Mouse (Mus musculus) erythroid progenitor cell, adult 5-6 weeks (primary cell): ENCODE data around the gene Trim25. TPM values are rescaled to one million over a fixed set of nuclear protein-coding genes. Genes with fewer than 3 reads are reported as not detected.
A peak's percentile ranks its signal among the peaks of the same experiment; 100 is the strongest.

Experiments used
- ATAC-seq: replicated peaks from 2 replicates; pipeline ENCODE4 v1.8.0; 2016; ENCODE audit warnings: moderate number of reproducible peaks, mild to moderate bottlenecking, moderate TSS enrichment, inconsistent platforms; ENCODE audit not compliant: poor library complexity, low FRiP score, severe bottlenecking
- total RNA-seq, 2 experiments: library from RNA; stranded (forward) in 1 of 2; stranded (reverse) in 1 of 2; fragments of 150-400 nt in 1 of 2; fragments of 186-747, 209-891 nt in 1 of 2; gene quantifications; 2 replicates each; pipeline versions ENCODE4 v1.2.3 to v1.2.4; 2015 to 2017; ENCODE audit warnings: low replicate concordance in 2 of 2

Gene Trim25
- 23.8 and 25.2 TPM in 2 replicates for total RNA-seq (2015; ENCODE audit: low replicate concordance)
- 28.0 and 32.8 TPM in 2 replicates for total RNA-seq (2017; ENCODE audit: low replicate concordance)

DNA sequence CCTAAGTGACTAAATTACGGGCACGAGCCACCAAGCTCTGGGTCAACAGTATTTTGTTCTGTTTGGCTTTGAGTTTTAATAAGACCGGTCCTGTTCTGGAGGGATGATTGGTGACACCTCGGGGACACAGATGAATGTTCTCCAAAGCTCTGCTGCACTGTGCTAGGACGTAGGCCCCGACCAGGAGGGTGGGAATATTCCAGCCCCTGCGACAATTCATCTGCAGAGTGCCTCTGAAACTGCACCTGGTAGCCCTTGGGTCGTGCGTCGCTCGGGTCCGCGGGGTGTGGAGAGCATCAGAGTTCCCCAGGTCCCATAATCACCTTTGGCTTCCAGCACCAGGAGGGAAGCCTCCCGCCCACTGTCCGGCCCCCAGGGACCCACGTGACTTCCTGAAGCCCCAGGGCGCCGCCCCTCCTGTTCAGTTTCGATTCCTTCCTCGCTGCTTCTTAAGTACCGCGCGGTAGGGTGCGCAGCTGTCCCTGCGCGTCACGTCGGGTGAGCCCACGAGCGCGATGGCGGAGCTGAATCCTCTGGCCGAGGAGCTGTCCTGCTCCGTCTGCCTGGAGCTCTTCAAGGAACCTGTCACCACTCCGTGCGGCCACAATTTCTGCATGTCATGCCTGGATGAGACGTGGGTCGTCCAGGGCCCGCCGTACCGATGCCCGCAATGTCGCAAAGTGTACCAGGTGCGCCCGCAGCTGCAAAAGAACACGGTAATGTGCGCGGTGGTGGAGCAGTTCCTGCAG is at the start of gene Trim25:
TSS of gene Trim25 (plus strand) at position 403 of the 749 bp plus-strand sequence.
- ATAC-seq, result peak; percentile 95

DNA sequence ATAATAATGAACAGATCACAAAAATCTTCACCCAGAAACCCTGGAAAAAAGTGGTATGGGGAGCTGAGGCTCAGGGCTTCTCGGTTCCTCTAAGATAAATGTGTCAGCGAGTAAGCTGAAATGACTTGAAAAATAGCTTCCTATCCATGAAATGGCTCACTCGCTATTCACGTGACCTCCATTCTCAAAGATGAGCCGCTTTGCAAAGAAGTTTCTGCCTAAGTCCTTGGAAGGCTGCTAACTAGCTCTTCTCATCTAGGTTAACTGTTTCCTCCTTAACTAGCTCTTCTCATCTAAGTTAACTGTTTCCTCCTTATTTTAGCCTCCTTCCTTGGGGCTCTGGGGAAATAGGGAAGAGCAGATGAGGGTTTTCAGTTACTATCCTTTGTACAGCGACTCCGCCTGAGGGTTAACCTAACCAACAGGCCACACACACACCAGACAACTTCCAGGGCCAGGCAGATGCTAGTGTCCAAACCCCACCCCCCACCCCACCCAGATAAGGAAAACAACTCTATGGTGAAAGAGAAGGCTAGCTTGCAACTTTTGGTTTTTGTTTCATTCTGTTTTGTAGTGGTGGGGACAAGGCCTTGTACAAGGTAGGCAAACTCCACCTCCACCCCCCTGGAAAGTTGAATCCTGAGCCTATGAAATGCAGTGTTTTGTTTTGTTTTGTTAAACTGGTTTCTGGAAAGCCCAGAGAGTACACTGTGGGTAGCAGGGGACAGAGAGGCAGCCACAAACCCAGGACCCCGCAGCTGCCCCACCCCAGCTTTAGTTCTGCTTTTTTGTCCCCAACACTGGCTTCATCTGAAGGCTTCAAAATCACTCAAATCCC is 49.2 kb upstream of the Trim25 start:
- ATAC-seq, result no peak

DNA sequence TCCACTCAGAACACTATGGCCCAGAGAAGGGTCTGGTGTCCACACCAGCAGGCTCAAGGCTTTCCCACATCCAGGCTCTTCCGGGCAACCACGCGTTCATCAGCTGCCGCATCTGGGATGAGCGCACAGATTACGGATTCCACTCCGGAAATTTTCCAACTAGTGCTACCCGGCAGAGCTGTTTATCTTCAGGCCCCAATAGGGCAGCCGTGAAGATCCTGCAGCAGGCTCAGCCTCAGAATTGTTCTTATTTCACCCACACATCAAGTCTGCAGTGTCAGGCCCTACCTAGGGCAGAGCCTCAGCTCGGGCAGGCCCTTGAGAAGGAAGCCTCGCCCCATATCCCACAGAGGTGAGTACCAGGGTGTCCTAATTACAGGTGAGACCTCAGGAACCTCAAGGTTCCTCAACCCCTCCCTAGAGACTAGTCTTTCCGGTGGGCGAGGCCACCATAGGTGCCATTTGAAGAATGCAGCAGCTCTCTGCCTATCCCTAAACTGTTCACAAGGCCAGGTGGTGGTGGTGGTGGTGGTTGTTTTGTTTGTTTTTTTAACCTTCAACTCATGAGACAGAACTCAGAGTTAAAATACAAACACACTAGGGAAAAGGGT is 48.4 kb upstream of the Trim25 start:
- ATAC-seq, result no peak

GRCm38 (mm10) chr11:88951576-88951975 is 47.6 kb upstream of the Trim25 start:
- no peak for ATAC-seq

DNA sequence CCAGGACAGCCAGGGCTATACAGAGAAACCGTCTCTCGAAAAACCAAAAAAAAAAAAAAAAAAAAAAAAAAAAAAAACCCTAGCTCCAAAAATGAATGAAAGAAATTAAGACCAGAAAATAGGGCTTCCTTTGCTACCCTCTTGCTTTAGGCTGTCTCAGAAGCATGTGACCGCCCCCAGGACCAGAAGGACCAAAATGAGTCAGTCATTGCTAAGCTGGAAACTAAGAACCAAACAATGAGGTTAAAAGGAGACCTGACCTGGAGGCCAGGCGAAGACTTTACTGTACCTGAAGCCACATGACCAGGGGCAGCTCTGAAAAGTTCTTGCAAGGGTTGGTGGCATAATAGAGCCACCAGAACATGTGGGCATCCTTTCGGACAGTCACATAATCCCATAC is 47.1 kb upstream of the Trim25 start:
- no peak for ATAC-seq

GRCm38 (mm10) chr11:88953582-88953981 is 45.6 kb upstream of the Trim25 start:
- peak; percentile 65 for ATAC-seq

DNA sequence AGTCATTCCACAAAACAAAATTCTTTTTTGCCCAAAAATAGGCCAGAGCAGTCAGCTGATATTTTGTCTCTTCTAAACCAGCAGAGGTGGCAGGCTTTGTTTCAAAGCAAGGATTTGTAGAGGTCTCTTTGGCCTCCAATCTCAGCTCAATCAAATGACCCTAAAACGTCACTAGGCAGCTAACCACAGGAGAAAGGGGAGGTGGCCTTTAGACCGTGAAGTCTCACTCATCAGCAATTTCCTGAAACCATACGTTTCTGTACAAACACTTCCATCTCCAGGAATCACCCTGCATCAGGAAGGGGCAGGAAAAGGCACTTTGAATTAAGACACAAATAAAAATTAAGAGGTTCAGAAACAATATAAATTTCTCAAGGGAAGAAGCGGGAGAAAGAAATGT is 44.4 kb upstream of the Trim25 start:
- ATAC-seq, result 0 out of 2 replicates have a peak, but pooled peaks have one; percentile 36

DNA sequence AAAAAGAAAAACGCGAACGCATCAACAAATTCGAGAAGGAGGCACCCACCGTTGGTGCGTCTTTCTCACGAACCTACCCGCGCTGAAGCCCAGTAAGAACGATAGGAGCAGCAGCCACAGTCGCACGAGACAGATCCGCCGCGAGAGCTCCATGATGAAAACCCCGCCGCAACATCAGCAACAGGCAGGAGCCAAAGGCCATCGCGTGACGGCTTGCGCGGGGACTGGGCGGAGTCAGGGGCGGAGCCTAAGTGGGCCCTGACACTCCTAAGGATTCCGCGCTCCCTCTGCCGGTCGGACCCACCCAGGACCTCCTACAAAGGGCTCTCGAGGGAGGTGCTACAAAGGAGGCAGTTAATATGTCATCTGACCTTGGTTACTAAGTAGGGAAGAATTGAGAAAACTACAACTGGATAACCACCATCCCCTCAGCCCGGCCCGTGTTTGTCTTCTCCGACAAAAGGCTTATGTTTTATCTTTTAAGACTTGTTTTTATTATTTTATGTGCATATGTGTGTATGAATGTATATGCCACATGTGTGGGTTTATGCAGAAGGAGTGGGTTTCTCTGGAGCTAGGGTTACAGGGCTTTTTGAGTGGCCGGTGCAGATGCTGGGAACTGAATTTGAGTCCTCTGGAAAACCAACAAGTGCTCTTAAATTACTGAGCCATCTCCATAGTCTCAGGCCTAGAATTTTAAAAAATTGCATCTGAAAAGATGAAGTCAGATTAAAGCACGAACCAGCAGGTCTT is 43.8 kb upstream of the Trim25 start, which contains the start of gene Scpep1:
TSS of gene Scpep1 (minus strand) at position 249 of the 753 bp plus-strand sequence.
- peak; percentile 99 for ATAC-seq

GRCm38 (mm10) chr11:88958851-88959250 is 40.3 kb upstream of the Trim25 start:
- ATAC-seq, result no peak

- ATAC-seq, result no peak
Measured at GRCm38 (mm10) chr11:88966881-88967361, 32.3 kb upstream of the Trim25 start, which contains the start of gene Elobl. Gene Elobl (minus strand): TSS chr11:88966931.

GRCm38 (mm10) chr11:88970202-88970732 is 28.9 kb upstream of the Trim25 start, which contains the start of gene Coil:
Gene Coil (plus strand): TSS chr11:88970252.
- no peak for ATAC-seq

DNA sequence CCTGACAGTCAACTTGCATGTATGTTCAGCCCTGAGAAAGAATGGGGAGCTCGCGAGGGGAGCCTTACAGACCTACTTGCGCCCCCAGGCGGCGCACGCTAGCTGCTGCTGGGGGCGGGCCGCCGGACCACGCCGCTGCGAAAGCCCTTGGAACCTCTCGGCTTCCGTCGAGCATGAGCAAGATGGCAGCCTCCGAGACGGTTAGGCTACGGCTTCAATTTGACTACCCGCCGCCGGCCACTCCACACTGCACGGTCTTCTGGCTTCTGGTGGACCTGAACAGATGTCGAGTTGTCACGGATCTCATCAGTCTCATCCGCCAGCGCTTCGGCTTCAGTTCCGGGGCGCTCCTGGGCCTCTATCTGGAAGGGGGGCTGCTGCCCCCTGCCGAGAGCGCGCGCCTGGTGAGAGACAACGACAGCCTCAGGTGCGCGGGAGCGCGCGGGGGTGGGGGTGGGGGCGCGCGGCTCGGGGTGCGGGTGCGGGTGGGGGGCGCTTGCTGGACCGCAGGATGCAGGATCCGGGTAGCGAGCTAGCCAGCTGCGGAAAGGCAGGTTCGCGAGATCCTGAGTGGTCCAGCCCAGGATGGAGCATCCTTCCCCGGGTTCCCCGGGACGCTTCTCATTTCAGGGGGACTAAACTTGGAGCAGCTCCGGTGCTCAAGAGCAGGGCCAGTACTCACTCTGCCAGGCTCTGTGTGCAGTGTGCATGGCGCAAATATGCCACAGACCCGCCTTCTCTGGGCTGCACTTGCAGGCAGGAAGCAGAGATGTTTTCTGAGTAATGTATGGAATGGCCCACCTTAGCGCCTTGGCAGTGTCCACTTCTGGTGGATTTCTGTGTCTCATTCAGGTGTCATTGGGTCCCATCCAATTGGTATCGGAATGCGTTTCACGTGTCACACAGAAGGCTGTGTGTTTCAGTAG is 25.1 kb upstream of the Trim25 start:
- ATAC-seq, result peak; percentile 88

- ATAC-seq, result no peak
Measured at GRCm38 (mm10) chr11:88976320-88976719, 22.9 kb upstream of the Trim25 start.

- ATAC-seq, result no peak
Measured at GRCm38 (mm10) chr11:88977188-88977587, 22.0 kb upstream of the Trim25 start.

GRCm38 (mm10) chr11:88981337-88981736 is 17.8 kb upstream of the Trim25 start:
- ATAC-seq, result no peak

DNA sequence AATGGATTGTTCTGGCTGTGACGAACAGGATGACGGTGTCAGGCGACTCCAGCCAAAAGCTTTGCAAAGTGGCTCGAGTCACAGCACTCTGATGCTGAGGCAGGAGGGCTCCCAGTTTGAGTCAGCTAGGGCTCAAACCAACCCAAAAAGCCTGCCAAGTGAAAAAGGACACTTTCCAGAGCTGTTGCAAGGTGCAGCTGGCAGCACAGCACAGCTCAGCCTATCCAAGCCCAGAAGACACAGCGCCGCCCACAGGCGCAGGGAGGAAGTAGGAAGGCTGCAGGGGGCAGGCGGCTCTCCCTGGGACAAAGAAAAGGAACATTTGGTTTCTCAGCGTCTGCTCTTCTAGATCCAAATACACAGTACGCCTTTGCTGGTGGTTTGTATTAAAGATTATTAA is 12.6 kb upstream of the Trim25 start:
- no peak for ATAC-seq

DNA sequence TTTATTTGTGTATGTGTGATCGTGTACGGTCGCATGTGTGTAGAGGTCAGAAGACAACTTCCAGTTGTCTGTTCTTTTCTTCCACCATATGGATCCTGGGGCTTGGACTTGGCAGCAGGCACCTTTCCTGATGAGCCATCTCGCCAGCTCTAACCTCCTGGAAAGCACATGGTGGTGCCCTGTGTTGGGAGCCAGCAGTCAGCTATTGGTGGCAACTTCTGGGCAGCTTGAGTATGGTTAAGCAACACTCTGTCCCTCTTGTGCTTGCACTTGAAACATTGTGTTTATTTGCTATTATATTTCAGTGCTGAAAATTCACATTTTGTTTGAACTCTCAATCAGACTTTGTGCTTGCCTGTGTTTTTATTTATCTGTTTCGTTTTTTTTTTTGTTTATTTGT is 10.2 kb upstream of the Trim25 start:
- ATAC-seq, result no peak

DNA sequence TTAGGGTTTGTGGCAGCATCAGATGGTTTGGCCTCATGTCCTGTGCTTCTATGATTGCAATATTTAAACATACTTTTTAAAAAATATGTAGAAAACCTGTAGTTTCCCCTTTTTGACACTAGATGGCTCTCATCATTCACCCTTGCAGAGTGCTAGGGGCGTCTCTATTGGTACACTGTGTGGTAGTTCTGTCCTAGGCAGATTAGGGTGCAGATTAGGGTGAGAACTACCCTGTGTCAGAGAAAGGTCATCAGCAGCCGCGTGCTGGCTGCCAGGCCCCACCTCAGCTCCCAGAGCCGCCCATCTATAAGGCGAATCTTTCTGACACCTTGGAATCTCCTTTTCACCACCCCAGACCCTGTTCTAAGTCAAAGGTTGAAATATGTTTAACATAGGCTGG is 9.6 kb upstream of the Trim25 start:
- ATAC-seq, result peak; percentile 82
